Mouse (Mus musculus) C2C12 (cell line): Measurements from ENCODE around the gene 4930539E08Rik.

ENCODE experiments used
- CEBPB ChIP-seq: IDR thresholded peaks from one replicate; pipeline ENCODE4 v1.6.1; 2011; ENCODE audit warnings: low read depth, mild to moderate bottlenecking, control low read depth, moderate library complexity
- CTCF ChIP-seq: IDR thresholded peaks from one replicate; pipeline ENCODE4 v1.5.1; 2011; ENCODE audit not compliant: control insufficient read depth, insufficient read depth, insufficient read length
- FOSL1 ChIP-seq: IDR thresholded peaks from one replicate; pipeline ENCODE4 v1.8.0; 2011; ENCODE audit warnings: mild to moderate bottlenecking, low read length; ENCODE audit not compliant: poor library complexity, insufficient read depth, severe bottlenecking
- MAX ChIP-seq: IDR thresholded peaks from one replicate; pipeline ENCODE4 v1.6.1; 2011; ENCODE audit warnings: mild to moderate bottlenecking, control low read depth
- USF1 ChIP-seq: IDR thresholded peaks from one replicate; pipeline ENCODE4 v1.6.1; 2011; ENCODE audit warnings: low read depth, mild to moderate bottlenecking, control low read depth, moderate library complexity

GRCm38 (mm10) chr17:28874216-28874615 lies 40.9 kb downstream of the 4930539E08Rik start:
- TF ChIP-seq CTCF = no peak
- no peak for TF ChIP-seq USF1
- no peak for TF ChIP-seq MAX
- TF ChIP-seq CEBPB = no peak
- TF ChIP-seq FOSL1 = no peak
